Mouse (Mus musculus) embryonic facial prominence, embryonic 12.5 days (tissue): ENCODE results near the gene Sbno1. TPM values are rescaled to one million over a fixed set of nuclear protein-coding genes. Genes with fewer than 3 reads are reported as not detected.

Experiments
- ATAC-seq: fragments of 200-750 bp; cut with Nextera tagmentation; 2 replicates; pipeline ENCODE4 v1.8.0; 2017; ENCODE audit not compliant: insufficient number of reproducible peaks, insufficient read depth, low FRiP score, low TSS enrichment
- H3K27ac ChIP-seq: fragments of 300-500 bp; sonication (generic); 2 replicates; pipeline ENCODE4 v1.5.1; 2016; ENCODE audit warnings: mild to moderate bottlenecking
- H3K27me3 ChIP-seq: fragments of 300-500 bp; sonication (generic); 2 replicates; pipeline ENCODE4 v1.6.1; 2016; ENCODE audit warnings: mild to moderate bottlenecking, moderate library complexity
- H3K36me3 ChIP-seq: fragments of 300-500 bp; sonication (generic); 2 replicates; pipeline ENCODE4 v1.6.1; 2016; ENCODE audit warnings: mild to moderate bottlenecking
- H3K4me1 ChIP-seq: fragments of 300-500 bp; sonication (generic); 2 replicates; pipeline ENCODE4 v1.6.1; 2016
- H3K4me2 ChIP-seq: fragments of 300-500 bp; sonication (generic); replicated peaks from 2 replicates; pipeline ENCODE4 v1.6.1; 2016; ENCODE audit warnings: mild to moderate bottlenecking, moderate library complexity
- H3K4me3 ChIP-seq: fragments of 300-500 bp; sonication (generic); 2 replicates; pipeline ENCODE4 v1.5.1; 2016; ENCODE audit warnings: mild to moderate bottlenecking
- H3K9ac ChIP-seq: fragments of 300-500 bp; sonication (generic); 2 replicates; pipeline ENCODE4 v1.6.1; 2016; ENCODE audit warnings: mild to moderate bottlenecking, moderate library complexity
- H3K9me3 ChIP-seq: fragments of 300-500 bp; sonication (generic); 2 replicates; pipeline ENCODE4 v1.6.1; 2016; ENCODE audit warnings: mild to moderate bottlenecking, moderate library complexity
- WGBS: fragments of 180-500 bp; shearing (Covaris S2); methylation state at CpG from one replicate; pipeline ENCODE4 v1.1.7; 2016; 5-methylcytosine and 5-hydroxymethylcytosine counted together
- polyA plus RNA-seq: library from polyadenylated mRNA; unstranded; fragments of >200 nt; fragmentation: Nextera tagmentation; extraction: Ambion mirVana; gene quantifications from 2 replicates; pipeline ENCODE4 v1.2.1, GENCODE M21; 2016

The Sbno1 gene
- polyA plus RNA-seq, 1 experiment from 2014 or later = 94.7 TPM

GRCm38 (mm10) chr5:124453339-124454081, 27.7 kb upstream of the Sbno1 start:
- Histone ChIP-seq H3K27ac (0 out of 2 replicates have a peak overlapping the region, but pooled peaks have one; percentile 23), H3K36me3 (peaks cover 91% of the 10 kb centered on the region)

GRCm38 (mm10) chr5:124452494-124453228, 26.9 kb upstream of the Sbno1 start:
- Histone ChIP-seq H3K27ac (no peak overlapping the region), H3K9me3 (no peaks in the 10 kb centered on the region), H3K4me2 (no peak overlapping the region), H3K4me3 (no peak overlapping the region), H3K36me3 (peaks cover 92% of the 10 kb centered on the region), H3K27me3 (no peaks in the 10 kb centered on the region), H3K9ac (no peak overlapping the region; the same call in 1 of the 2 replicates), H3K4me1 (peaks cover 23% of the 10 kb centered on the region)
- no peak for ATAC-seq
- 82% methylated on average over 15 of the region's 15 CpGs for WGBS

More at GRCm38 (mm10) chr5:124453339-124454081, 27.7 kb upstream of the Sbno1 start:
- 85% methylated on average over 13 of the region's 13 CpGs for WGBS
- no peaks in the 10 kb centered on the region for H3K9me3 ChIP-seq
- no peak overlapping the region; the same call in 1 of the 2 replicates for H3K9ac ChIP-seq
- H3K4me1 ChIP-seq = peaks cover 17% of the 10 kb centered on the region; the same call in 1 of the 2 replicates
- H3K4me2 ChIP-seq = no peak overlapping the region
- ATAC-seq = no peak
- no peak overlapping the region for H3K4me3 ChIP-seq
- no peaks in the 10 kb centered on the region for H3K27me3 ChIP-seq

GRCm38 (mm10) chr5:124450641-124451340, 25.0 kb upstream of the Sbno1 start:
- Histone ChIP-seq H3K4me2 (no peak overlapping the region), H3K4me1 (peaks cover 36% of the 10 kb centered on the region), H3K9ac (no peak overlapping the region), H3K27me3 (no peaks in the 10 kb centered on the region), H3K27ac (no peak overlapping the region), H3K36me3 (peaks cover 80% of the 10 kb centered on the region), H3K9me3 (no peaks in the 10 kb centered on the region), H3K4me3 (no peak overlapping the region)
- no peak for ATAC-seq
- WGBS = 77% methylated on average over 16 of the region's 16 CpGs

- Histone ChIP-seq H3K27ac (no peak overlapping the region; the same call in 1 of the 2 replicates), H3K4me2 (no peak overlapping the region), H3K27me3 (no peaks in the 10 kb centered on the region), H3K36me3 (peaks cover 75% of the 10 kb centered on the region), H3K9me3 (no peaks in the 10 kb centered on the region), H3K4me1 (peaks cover 36% of the 10 kb centered on the region), H3K9ac (no peak overlapping the region), H3K4me3 (no peak overlapping the region)
- ATAC-seq = no peak
- WGBS = 86% methylated on average over 7 of the region's 7 CpGs
Measured at GRCm38 (mm10) chr5:124450051-124450450, 24.2 kb upstream of the Sbno1 start.

GRCm38 (mm10) chr5:124449494-124449893, 23.7 kb upstream of the Sbno1 start:
- H3K4me1 ChIP-seq = peaks cover 41% of the 10 kb centered on the region
- H3K9ac ChIP-seq = no peak overlapping the region
- ATAC-seq = no peak
- H3K27me3 ChIP-seq = no peaks in the 10 kb centered on the region
- H3K9me3 ChIP-seq = no peaks in the 10 kb centered on the region
- H3K4me3 ChIP-seq = 0 out of 2 replicates have a peak overlapping the region, but pooled peaks have one; percentile 4
- peaks cover 69% of the 10 kb centered on the region for H3K36me3 ChIP-seq
- 0 out of 2 replicates have a peak overlapping the region, but pooled peaks have one; percentile 7 for H3K4me2 ChIP-seq
- 58% methylated on average over 6 of the region's 6 CpGs for WGBS
- peak overlapping the region; percentile 48; the same call in 1 of the 2 replicates for H3K27ac ChIP-seq

- H3K27ac ChIP-seq = peak overlapping the region; percentile 87
- no peaks in the 10 kb centered on the region for H3K27me3 ChIP-seq
- peak overlapping the region; percentile 92 for H3K4me2 ChIP-seq
- peak overlapping the region; percentile 96 for H3K4me3 ChIP-seq
- no peaks in the 10 kb centered on the region for H3K9me3 ChIP-seq
- peaks cover 42% of the 10 kb centered on the region for H3K4me1 ChIP-seq
- ATAC-seq = no peak
- WGBS = 2% methylated on average over 15 of the region's 15 CpGs
- peaks cover 42% of the 10 kb centered on the region for H3K36me3 ChIP-seq
- peak overlapping the region; percentile 95 for H3K9ac ChIP-seq
Measured at GRCm38 (mm10) chr5:124446301-124446881, 20.6 kb upstream of the Sbno1 start.

- ATAC-seq = peak; percentile 31
Measured at GRCm38 (mm10) chr5:124445621-124446293, 20.0 kb upstream of the Sbno1 start.

GRCm38 (mm10) chr5:124444661-124445561, 19.1 kb upstream of the Sbno1 start:
- peaks cover 27% of the 10 kb centered on the region for H3K36me3 ChIP-seq
- ATAC-seq = peak; percentile 90
- 7% methylated on average over 63 of the region's 66 CpGs for WGBS

More at GRCm38 (mm10) chr5:124445621-124446293, 20.0 kb upstream of the Sbno1 start:
- no peaks in the 10 kb centered on the region for H3K27me3 ChIP-seq
- H3K4me3 ChIP-seq = peak overlapping the region; percentile 96
- no peaks in the 10 kb centered on the region for H3K9me3 ChIP-seq
- peak overlapping the region; percentile 87 for H3K27ac ChIP-seq
- peaks cover 44% of the 10 kb centered on the region for H3K4me1 ChIP-seq
- WGBS = 1% methylated on average over 38 of the region's 77 CpGs
- H3K9ac ChIP-seq = peak overlapping the region; percentile 95
- H3K4me2 ChIP-seq = peak overlapping the region; percentile 92
- H3K36me3 ChIP-seq = peaks cover 35% of the 10 kb centered on the region

GRCm38 (mm10) chr5:124444208-124444607, 18.4 kb upstream of the Sbno1 start:
- no peak overlapping the region for H3K27ac ChIP-seq
- no peak overlapping the region for H3K9ac ChIP-seq
- H3K36me3 ChIP-seq = peaks cover 21% of the 10 kb centered on the region
- no peak for ATAC-seq
- H3K9me3 ChIP-seq = no peaks in the 10 kb centered on the region
- 0 out of 2 replicates have a peak overlapping the region, but pooled peaks have one; percentile 96 for H3K4me3 ChIP-seq
- H3K4me1 ChIP-seq = peaks cover 38% of the 10 kb centered on the region
- no peaks in the 10 kb centered on the region for H3K27me3 ChIP-seq
- H3K4me2 ChIP-seq = peak overlapping the region; percentile 79
- WGBS = 66% methylated on average over 3 of the region's 3 CpGs

More at GRCm38 (mm10) chr5:124444661-124445561, 19.1 kb upstream of the Sbno1 start:
- H3K9ac ChIP-seq = peak overlapping the region; percentile 95
- H3K27me3 ChIP-seq = no peaks in the 10 kb centered on the region
- no peaks in the 10 kb centered on the region for H3K9me3 ChIP-seq
- H3K4me2 ChIP-seq = peak overlapping the region; percentile 92
- H3K4me1 ChIP-seq = peaks cover 43% of the 10 kb centered on the region
- peak overlapping the region; percentile 87 for H3K27ac ChIP-seq
- peak overlapping the region; percentile 96 for H3K4me3 ChIP-seq

- Histone ChIP-seq H3K4me1 (peaks cover 25% of the 10 kb centered on the region), H3K27me3 (no peaks in the 10 kb centered on the region), H3K4me2 (no peak overlapping the region), H3K9me3 (no peaks in the 10 kb centered on the region), H3K36me3 (peaks cover 6% of the 10 kb centered on the region), H3K27ac (no peak overlapping the region), H3K9ac (no peak overlapping the region), H3K4me3 (no peak overlapping the region)
- ATAC-seq = no peak
- WGBS = 69% methylated on average over 2 of the region's 2 CpGs
Measured at GRCm38 (mm10) chr5:124442628-124443027, 16.8 kb upstream of the Sbno1 start.
